Mouse (Mus musculus) spleen, adult 12 weeks (tissue): ENCODE results near the gene Dnah1.

ENCODE experiments used
- DNase-seq: peaks from one replicate; pipeline ENCODE4 v3.0.0; 2022; ENCODE audit warnings: low spot score

Gene Dnah1

GRCm38 (mm10) chr14:31233996-31234591 lies 89.6 kb downstream of the Dnah1 start:
- peak; percentile 50 for DNase-seq

- no peak for DNase-seq
Observed at GRCm38 (mm10) chr14:31233070-31233995, 90.4 kb downstream of the Dnah1 start.

GRCm38 (mm10) chr14:31232404-31233069 lies 91.2 kb downstream of the Dnah1 start:
- no peak for DNase-seq

GRCm38 (mm10) chr14:31230442-31230841 lies 93.3 kb downstream of the Dnah1 start:
- no peak for DNase-seq

GRCm38 (mm10) chr14:31228234-31228633 lies 95.5 kb downstream of the Dnah1 start:
- DNase-seq = no peak

GRCm38 (mm10) chr14:31226978-31227377 lies 96.7 kb downstream of the Dnah1 start:
- DNase-seq = no peak

- DNase-seq = no peak
Observed at GRCm38 (mm10) chr14:31217666-31218065, 106.0 kb downstream of the Dnah1 start, which contains the start of gene Sema3g. TSS of gene Sema3g (plus strand) at chr14:31217860.

GRCm38 (mm10) chr14:31216846-31217245 lies 106.8 kb downstream of the Dnah1 start, which contains the start of gene Nisch:
TSS of gene Nisch (minus strand) at chr14:31216946.
- no peak for DNase-seq

- DNase-seq = peak; percentile 48
Observed at GRCm38 (mm10) chr14:31215157-31216002, 108.3 kb downstream of the Dnah1 start.

GRCm38 (mm10) chr14:31214684-31215083 lies 109.0 kb downstream of the Dnah1 start:
- DNase-seq = no peak

GRCm38 (mm10) chr14:31213868-31214267 lies 109.8 kb downstream of the Dnah1 start:
- DNase-seq = no peak

GRCm38 (mm10) chr14:31212499-31212898 lies 111.2 kb downstream of the Dnah1 start:
- no peak for DNase-seq

- DNase-seq = no peak
Observed at GRCm38 (mm10) chr14:31211854-31212253, 111.8 kb downstream of the Dnah1 start.
